Mouse (Mus musculus): ENCODE measurements at regions not wholly inside any gene's neighbourhood (a gene's known extent, or its start where the extent isn't known, plus 50 kb on each side); places are given as distances from the start of the nearest gene placed in this dataset.

- no peak for DNase-seq
Measured at GRCm38 (mm10) chr8:30677423-30677822, 2751.1 kb upstream of the 5930422O12Rik start.

- no peak for DNase-seq
Measured at GRCm38 (mm10) chr8:30682169-30682568, 2746.3 kb upstream of the 5930422O12Rik start.

GRCm38 (mm10) chr8:30686539-30686938 lies 2742.0 kb upstream of the 5930422O12Rik start:
- no peak for DNase-seq

GRCm38 (mm10) chr8:30694126-30694525 lies 2734.4 kb upstream of the 5930422O12Rik start:
- no peak for DNase-seq

- no peak for DNase-seq
Measured at GRCm38 (mm10) chr8:30716643-30717042, 2711.9 kb upstream of the 5930422O12Rik start.

GRCm38 (mm10) chr8:30730366-30730765 lies 2698.1 kb upstream of the 5930422O12Rik start:
- DNase-seq, result no peak

GRCm38 (mm10) chr8:30732585-30733253 lies 2695.8 kb upstream of the 5930422O12Rik start:
- DNase-seq, result no peak

- DNase-seq, result no peak
Measured at GRCm38 (mm10) chr8:30733385-30733784, 2695.1 kb upstream of the 5930422O12Rik start.

- DNase-seq, result no peak
Measured at GRCm38 (mm10) chr8:30735338-30735737, 2693.2 kb upstream of the 5930422O12Rik start.

GRCm38 (mm10) chr8:30735740-30736139 lies 2692.8 kb upstream of the 5930422O12Rik start:
- no peak for DNase-seq

- no peak for DNase-seq
Measured at GRCm38 (mm10) chr8:30746874-30747273, 2681.6 kb upstream of the 5930422O12Rik start.

All from cerebellum, adult 11-12 months (tissue).